Comparison of ENCODE assay signal across 8 mouse cellular contexts in the genomic region with DNA sequence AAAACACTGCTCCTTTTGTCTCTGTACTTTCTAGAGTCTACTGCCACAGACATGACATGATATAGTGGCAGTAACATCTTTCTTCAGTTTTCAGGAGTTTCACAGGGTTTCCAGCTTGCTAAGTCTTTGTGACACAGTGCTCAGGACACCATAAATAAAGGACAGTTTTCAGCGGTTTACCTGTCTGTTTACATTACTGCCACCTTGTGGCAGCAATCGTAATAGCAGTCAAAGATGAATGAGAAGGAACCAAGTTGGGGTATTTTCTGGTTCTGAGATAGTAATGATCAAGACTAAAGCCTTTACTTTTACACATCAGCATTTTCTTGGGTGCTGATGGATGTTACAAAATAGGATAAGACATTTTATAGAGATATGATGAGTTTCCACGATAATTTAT.
DNase-seq lines count a peak whose midpoint lies in the region; ATAC-seq and TF ChIP-seq lines count a peak whose summit lies in the region.
"Had no signal": no experiment of that assay in that cellular context is flagged by ENCODE, and none has a peak within 500 bp of the region (broad histone marks: within the 10 kb centered on the region; RNA-seq: fewer than 3 reads in every experiment).

No protein-coding gene starts in this region.

- TF ChIP-seq CTCF in liver, adult 2 months (IDR thresholded peaks at IDR 0.05; ENCODE audit: low read depth, low read length) = no peak
- TF ChIP-seq CTCF in MEL (IDR thresholded peaks at IDR 0.05 in 2 of 3, conservative IDR thresholded peaks at IDR 0.05 in 1 of 3; ENCODE audit: control insufficient read depth in 1 of 3, insufficient read depth in 1 of 3, low read depth in 2 of 3, low read length in 3 of 3, poor library complexity in 1 of 3, severe bottlenecking in 1 of 3) = peak; percentile 53 to 98 (median 84)

- no peaks in the 10 kb centered on the region for H3K27me3 ChIP-seq in liver, adult 2 months (ENCODE audit: control insufficient read depth, insufficient read depth, low read length)
- H3K27me3 ChIP-seq in liver, embryonic 11.5 days (replicated peaks; ENCODE audit: control insufficient read depth, insufficient read depth, low read length) = no peaks in the 10 kb centered on the region
- H3K27me3 ChIP-seq in MEL (ENCODE audit: control insufficient read depth in 1 of 2, insufficient read depth in 2 of 2, low read length in 2 of 2) = no peaks in the 10 kb centered on the region
- H3K27me3 ChIP-seq: liver, embryonic 15.5 days had no signal

- peak; percentile 93 for TF ChIP-seq RAD21 in MEL (IDR thresholded peaks at IDR 0.05; ENCODE audit: low read depth, low read length)

- H3K9me3 ChIP-seq in liver, embryonic 11.5 days (ENCODE audit: control insufficient read depth, low read length) = no peaks in the 10 kb centered on the region
- H3K9me3 ChIP-seq in MEL (replicated peaks; ENCODE audit: insufficient read depth, low read length) = no peaks in the 10 kb centered on the region
- H3K9me3 ChIP-seq: liver, embryonic 15.5 days had no signal

- no peak for TF ChIP-seq EP300 in MEL (IDR thresholded peaks at IDR 0.05; ENCODE audit: low read depth in 1 of 2, low read length in 2 of 2)

- no peaks in the 10 kb centered on the region for H3K36me3 ChIP-seq in liver, adult 2 months (ENCODE audit: control insufficient read depth, insufficient read depth, low read length)
- no peaks in the 10 kb centered on the region for H3K36me3 ChIP-seq in liver, embryonic 11.5 days (ENCODE audit: control insufficient read depth, insufficient read depth, low read length)
- H3K36me3 ChIP-seq in MEL (ENCODE audit: control insufficient read depth in 1 of 2, insufficient read depth in 2 of 2, low read length in 2 of 2) = peaks cover 0 to 11% of the 10 kb centered on the region in 2 experiments; a peak in 2 of 4 replicates
- H3K36me3 ChIP-seq: liver, embryonic 15.5 days had no signal

- H3K79me2 ChIP-seq in liver, adult 2 months (ENCODE audit: control insufficient read depth, insufficient read depth, low read length) = no peaks in the 10 kb centered on the region
- no peaks in the 10 kb centered on the region for H3K79me2 ChIP-seq in MEL (ENCODE audit: control insufficient read depth, insufficient read depth, low read length, poor library complexity)

- H3K9ac ChIP-seq in liver, adult 2 months (ENCODE audit: low read depth, low read length) = no peak overlapping the region
- H3K9ac ChIP-seq in liver, embryonic 11.5 days (ENCODE audit: low read depth, low read length) = no peak overlapping the region
- peak overlapping the region; percentile 52 for H3K9ac ChIP-seq in MEL (ENCODE audit: control insufficient read depth, low read depth, low read length, poor library complexity, severe bottlenecking)
- H3K9ac ChIP-seq: liver, embryonic 15.5 days had no signal

- TF ChIP-seq POLR2A in liver, adult 2 months (IDR thresholded peaks at IDR 0.05; ENCODE audit: extremely low read depth, insufficient read depth, low read length) = no peak
- no peak for TF ChIP-seq POLR2A in MEL (IDR thresholded peaks at IDR 0.05; ENCODE audit: control insufficient read depth in 1 of 2, insufficient read depth in 1 of 2, low read depth in 1 of 2, low read length in 2 of 2, poor library complexity in 1 of 2)

- WGBS in liver, adult 2 months = 4% methylated on average over 3 of the region's 3 CpGs
- WGBS in liver, embryonic 11.5 days = 3% methylated on average over 3 of the region's 3 CpGs

- intact Hi-C loops in left cerebral cortex, postnatal 14 days (cut with DNase I) = loop anchor here (5.0 kb wide), 1 partner anchor 720 kb away; a partner anchor contains a TSS

- ATAC-seq in liver, embryonic 11.5 days (replicated peaks; ENCODE audit: low FRiP score) = no peak
- ATAC-seq in frontal cortex, adult (ENCODE audit: low TSS enrichment) = peak; percentile 55; the same call in 1 of the 2 replicates

- peak; percentile 17 for DNase-seq in liver, adult 2 months (ENCODE audit: extremely low read depth, low read depth, low spot score)
- DNase-seq in liver, embryonic 11.5 days (ENCODE audit: low spot score) = no peak
- peak; percentile 86 for DNase-seq in MEL (ENCODE audit: low read depth, low spot score)
- peak; percentile 46 for DNase-seq in brain, adult 2 months (ENCODE audit: low read depth, low spot score)
- DNase-seq in left cerebral cortex, postnatal 14 days (ENCODE audit: low spot score in 2 of 2) = peak; percentile 12 to 62
- peak; percentile 49 to 68 for DNase-seq in right cerebral cortex, adult 2 months (ENCODE audit: low spot score in 2 of 2)

- no peak overlapping the region for H3K4me2 ChIP-seq in liver, embryonic 11.5 days
- H3K4me2 ChIP-seq: liver, embryonic 15.5 days had no signal

- no peak overlapping the region for H3K27ac ChIP-seq in liver, adult 2 months (replicated peaks; ENCODE audit: insufficient read depth, low read depth, low read length)
- no peak overlapping the region for H3K27ac ChIP-seq in liver, embryonic 11.5 days (ENCODE audit: low read depth, low read length)
- H3K27ac ChIP-seq in MEL (ENCODE audit: control insufficient read depth, low read depth, low read length) = no peak overlapping the region
- H3K27ac ChIP-seq: liver, embryonic 15.5 days had no signal

- no peak overlapping the region for H3K4me3 ChIP-seq in liver, adult 2 months (ENCODE audit: insufficient read depth, low read depth, low read length)
- no peak overlapping the region for H3K4me3 ChIP-seq in liver, embryonic 11.5 days (ENCODE audit: low read depth, low read length)
- peak overlapping the region in 1 of 2 experiments; percentile 25; a peak in 1 of 4 replicates for H3K4me3 ChIP-seq in MEL (ENCODE audit: control insufficient read depth in 1 of 2, insufficient read depth in 1 of 2, low read depth in 2 of 2, low read length in 2 of 2)
- H3K4me3 ChIP-seq: liver, embryonic 15.5 days had no signal

- H3K4me1 ChIP-seq in liver, adult 2 months (ENCODE audit: control insufficient read depth, insufficient read depth, low read length) = no peaks in the 10 kb centered on the region
- no peaks in the 10 kb centered on the region for H3K4me1 ChIP-seq in liver, embryonic 11.5 days (replicated peaks; ENCODE audit: control insufficient read depth, insufficient read depth, low read length)
- H3K4me1 ChIP-seq in MEL (ENCODE audit: control insufficient read depth in 1 of 2, insufficient read depth in 2 of 2, low read length in 2 of 2) = peaks cover 0 to 2% of the 10 kb centered on the region in 2 experiments; a peak in 2 of 4 replicates
- H3K4me1 ChIP-seq: liver, embryonic 15.5 days had no signal

TF ChIP-seq in MEL, 35 proteins besides CTCF, POLR2A, EP300 and RAD21:
- peak; percentile 51; the same call in 1 of the 2 replicates for TF ChIP-seq ZNF384 (IDR thresholded peaks at IDR 0.05; ENCODE audit: low read depth, low read length)
- no peak for TF ChIP-seq POLR2AphosphoS5 (IDR thresholded peaks at IDR 0.05; ENCODE audit: borderline replicate concordance, low read depth, low read length)
- TF ChIP-seq MAFK (IDR thresholded peaks at IDR 0.05; ENCODE audit: borderline replicate concordance, low read depth, low read length) = no peak
- peak; percentile 99 for TF ChIP-seq SMC3 (IDR thresholded peaks at IDR 0.05; ENCODE audit: low read depth, low read length)
- TF ChIP-seq ZC3H11A (IDR thresholded peaks at IDR 0.05; ENCODE audit: low read depth, low read length) = peak; percentile 96
